Mouse (Mus musculus): ENCODE measurements around the gene Miox.

GRCm38 (mm10) chr15:89378831-89379401 is 44.7 kb downstream of the Miox start, which contains the start of gene Odf3b:
- TF ChIP-seq MAX (IDR thresholded peaks at IDR 0.05; ENCODE audit: low read depth), result no peak
- no peak for TF ChIP-seq TCF12 (IDR thresholded peaks at IDR 0.05; ENCODE audit: insufficient read depth, poor library complexity, severe bottlenecking)
- TF ChIP-seq POLR2A (IDR thresholded peaks at IDR 0.05; ENCODE audit: insufficient read length, low read depth), result no peak
- no peak for TF ChIP-seq CEBPB (IDR thresholded peaks at IDR 0.05; ENCODE audit: insufficient read depth, poor library complexity, severe bottlenecking)
- TF ChIP-seq POLR2AphosphoS2 (IDR thresholded peaks at IDR 0.05; ENCODE audit: insufficient read length, low read depth), result no peak
- no peak for TF ChIP-seq USF1 (IDR thresholded peaks at IDR 0.05; ENCODE audit: low read depth)
- no peak for TF ChIP-seq E2F4 (IDR thresholded peaks at IDR 0.05; ENCODE audit: insufficient read depth)
- TF ChIP-seq MYOG (IDR thresholded peaks at IDR 0.05; ENCODE audit: control insufficient read depth in 1 of 3, insufficient read depth in 1 of 3, insufficient read length in 2 of 3, low read depth in 2 of 3), result no peak
- TF ChIP-seq MYOD1 (IDR thresholded peaks at IDR 0.05; ENCODE audit: control insufficient read depth in 1 of 3, insufficient read length in 2 of 3, low read depth in 2 of 3), result no peak
- TF ChIP-seq REST (IDR thresholded peaks at IDR 0.05; ENCODE audit: insufficient read depth, insufficient read length), result no peak
